Mouse (Mus musculus) heart, postnatal 0 days (tissue): Measurements from ENCODE around the gene Cdk2.

Experiments
- CTCF ChIP-seq: IDR thresholded peaks from 2 replicates; pipeline ENCODE4 v1.5.1; 2016; ENCODE audit warnings: antibody characterized with exemption, control low read depth, low read depth
- EP300 ChIP-seq: IDR thresholded peaks from 2 replicates; pipeline ENCODE4 v1.6.1; 2016; ENCODE audit warnings: antibody characterized with exemption, low read depth

DNA sequence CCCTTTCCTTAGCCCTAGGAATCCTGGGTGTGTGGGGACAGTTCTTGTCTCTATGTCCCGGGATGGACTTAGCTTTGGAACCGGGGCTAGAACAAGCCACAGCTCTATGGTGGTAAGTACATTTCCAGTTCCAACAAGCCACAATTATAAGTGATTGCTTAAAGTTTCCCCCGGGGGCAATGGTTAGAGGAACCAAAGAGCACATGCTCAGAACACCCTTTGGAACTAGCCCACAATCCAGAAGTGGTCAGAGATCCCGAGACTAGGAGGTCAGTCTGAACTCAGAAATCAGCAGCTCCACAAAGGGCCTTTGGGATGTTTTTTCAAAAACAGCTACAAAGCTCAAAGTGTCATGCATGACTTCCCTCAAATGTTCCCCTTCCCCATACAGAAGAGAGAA, 51.0 kb downstream of the Cdk2 start:
- TF ChIP-seq CTCF, result no peak
- TF ChIP-seq EP300, result no peak
